Mouse (Mus musculus) forebrain, embryonic 10.5 days (tissue): ENCODE data around the gene Rbfox3. TPM values are rescaled to one million over a fixed set of nuclear protein-coding genes. Genes with fewer than 3 reads are reported as not detected.

Source experiments
- DNase-seq: peaks from one replicate; pipeline ENCODE4 v3.0.0-alpha.2; 2017; ENCODE audit warnings: low spot score; ENCODE audit errors: extremely low spot score
- H3K27ac ChIP-seq: fragments of 300-500 bp; sonication (generic); 2 replicates; pipeline ENCODE4 v1.5.1; 2016; ENCODE audit warnings: mild to moderate bottlenecking
- H3K27me3 ChIP-seq: fragments of 300-500 bp; sonication (generic); 2 replicates; pipeline ENCODE4 v1.6.1; 2016; ENCODE audit warnings: mild to moderate bottlenecking; ENCODE audit not compliant: poor library complexity, severe bottlenecking
- H3K36me3 ChIP-seq: fragments of 300-500 bp; sonication (generic); replicated peaks from 2 replicates; pipeline ENCODE4 v1.6.1; 2016; ENCODE audit warnings: mild to moderate bottlenecking, moderate library complexity
- H3K4me1 ChIP-seq: fragments of 300-500 bp; sonication (generic); 2 replicates; pipeline ENCODE4 v1.6.1; 2016
- H3K4me3 ChIP-seq: fragments of 300-500 bp; sonication (generic); 2 replicates; pipeline ENCODE4 v1.5.1; 2016; ENCODE audit warnings: mild to moderate bottlenecking, moderate library complexity
- H3K9me3 ChIP-seq: fragments of 300-500 bp; sonication (generic); 2 replicates; pipeline ENCODE4 v1.6.1; 2016; ENCODE audit warnings: mild to moderate bottlenecking, moderate library complexity
- WGBS: fragments of 180-500 bp; shearing (Covaris S2); methylation state at CpG from one replicate; pipeline ENCODE4 v1.1.7; 2016; 5-methylcytosine and 5-hydroxymethylcytosine counted together
- polyA plus RNA-seq: library from polyadenylated mRNA; unstranded; fragments of >200 nt; fragmentation: Nextera tagmentation; extraction: Ambion mirVana; gene quantifications from 2 replicates; pipeline ENCODE4 v1.2.1, GENCODE M21; 2016

Gene Rbfox3
- polyA plus RNA-seq, 1 experiment from 2014 or later, result 2.6 TPM

GRCm38 (mm10) chr11:118467441-118468035 is 443.9 kb downstream of the Rbfox3 start:
- 55% methylated on average over 11 of the region's 11 CpGs for WGBS
- H3K36me3 ChIP-seq, result no peaks in the 10 kb centered on the region
- H3K27ac ChIP-seq, result 0 out of 2 replicates have a peak overlapping the region, but pooled peaks have one; percentile 27
- DNase-seq, result no peak
- no peaks in the 10 kb centered on the region for H3K9me3 ChIP-seq
- H3K4me3 ChIP-seq, result no peak overlapping the region
- H3K4me1 ChIP-seq, result peaks cover 47% of the 10 kb centered on the region
- H3K27me3 ChIP-seq, result no peaks in the 10 kb centered on the region

GRCm38 (mm10) chr11:118460280-118460679 is 451.1 kb downstream of the Rbfox3 start:
- Histone ChIP-seq H3K27me3 (no peaks in the 10 kb centered on the region), H3K4me1 (peaks cover 25% of the 10 kb centered on the region), H3K27ac (no peak overlapping the region), H3K4me3 (no peak overlapping the region), H3K9me3 (0 out of 2 replicates have a peak, but pooled peaks cover 4% of the 10 kb centered on the region), H3K36me3 (no peaks in the 10 kb centered on the region)
- 59% methylated on average over 6 of the region's 6 CpGs for WGBS
- DNase-seq, result no peak

- Histone ChIP-seq H3K9me3 (0 out of 2 replicates have a peak, but pooled peaks cover 4% of the 10 kb centered on the region), H3K36me3 (no peaks in the 10 kb centered on the region), H3K4me1 (peaks cover 20% of the 10 kb centered on the region), H3K27ac (0 out of 2 replicates have a peak overlapping the region, but pooled peaks have one; percentile 26), H3K4me3 (no peak overlapping the region), H3K27me3 (no peaks in the 10 kb centered on the region)
- DNase-seq, result no peak
- 91% methylated on average over 4 of the region's 4 CpGs for WGBS
Measured at GRCm38 (mm10) chr11:118459536-118459935, 451.9 kb downstream of the Rbfox3 start.

GRCm38 (mm10) chr11:118459051-118459450 is 452.3 kb downstream of the Rbfox3 start:
- peaks cover 16% of the 10 kb centered on the region for H3K4me1 ChIP-seq
- 0 out of 2 replicates have a peak, but pooled peaks cover 4% of the 10 kb centered on the region for H3K9me3 ChIP-seq
- no peak overlapping the region for H3K4me3 ChIP-seq
- H3K36me3 ChIP-seq, result no peaks in the 10 kb centered on the region
- 65% methylated on average over 8 of the region's 8 CpGs for WGBS
- no peak for DNase-seq
- H3K27ac ChIP-seq, result 0 out of 2 replicates have a peak overlapping the region, but pooled peaks have one; percentile 26
- no peaks in the 10 kb centered on the region for H3K27me3 ChIP-seq

GRCm38 (mm10) chr11:118456937-118457336 is 454.5 kb downstream of the Rbfox3 start:
- Histone ChIP-seq H3K9me3 (0 out of 2 replicates have a peak, but pooled peaks cover 4% of the 10 kb centered on the region), H3K27me3 (no peaks in the 10 kb centered on the region)
- WGBS, result 82% methylated on average over 11 of the region's 11 CpGs

GRCm38 (mm10) chr11:118455788-118456187 is 455.6 kb downstream of the Rbfox3 start:
- WGBS, result 87% methylated on average over 6 of the region's 6 CpGs
- H3K4me1 ChIP-seq, result peaks cover 12% of the 10 kb centered on the region
- H3K36me3 ChIP-seq, result no peaks in the 10 kb centered on the region
- no peak overlapping the region for H3K27ac ChIP-seq
- DNase-seq, result no peak
- H3K9me3 ChIP-seq, result 0 out of 2 replicates have a peak, but pooled peaks cover 4% of the 10 kb centered on the region
- H3K4me3 ChIP-seq, result no peak overlapping the region
- no peaks in the 10 kb centered on the region for H3K27me3 ChIP-seq

More at GRCm38 (mm10) chr11:118456937-118457336, 454.5 kb downstream of the Rbfox3 start:
- Histone ChIP-seq H3K36me3 (no peaks in the 10 kb centered on the region), H3K4me3 (no peak overlapping the region), H3K27ac (no peak overlapping the region), H3K4me1 (peaks cover 12% of the 10 kb centered on the region)
- DNase-seq, result no peak

- no peak for DNase-seq
- H3K4me1 ChIP-seq, result peaks cover 5% of the 10 kb centered on the region
- no peaks in the 10 kb centered on the region for H3K27me3 ChIP-seq
- no peaks in the 10 kb centered on the region for H3K9me3 ChIP-seq
- H3K27ac ChIP-seq, result no peak overlapping the region
- no peak overlapping the region for H3K4me3 ChIP-seq
- 80% methylated on average over 11 of the region's 11 CpGs for WGBS
- H3K36me3 ChIP-seq, result no peaks in the 10 kb centered on the region
Measured at GRCm38 (mm10) chr11:118453886-118454671, 457.3 kb downstream of the Rbfox3 start.

- 64% methylated on average over 2 of the region's 2 CpGs for WGBS
- H3K27me3 ChIP-seq, result no peaks in the 10 kb centered on the region
- no peaks in the 10 kb centered on the region for H3K36me3 ChIP-seq
- H3K4me3 ChIP-seq, result no peak overlapping the region
- no peaks in the 10 kb centered on the region for H3K4me1 ChIP-seq
- 0 out of 2 replicates have a peak overlapping the region, but pooled peaks have one; percentile 11 for H3K27ac ChIP-seq
- DNase-seq, result no peak
- H3K9me3 ChIP-seq, result no peaks in the 10 kb centered on the region
Measured at GRCm38 (mm10) chr11:118452955-118453354, 458.4 kb downstream of the Rbfox3 start.

GRCm38 (mm10) chr11:118451211-118451610 is 460.2 kb downstream of the Rbfox3 start:
- no peak overlapping the region for H3K4me3 ChIP-seq
- no peak overlapping the region for H3K27ac ChIP-seq
- H3K9me3 ChIP-seq, result no peaks in the 10 kb centered on the region
- no peaks in the 10 kb centered on the region for H3K27me3 ChIP-seq
- WGBS, result 90% methylated on average over 6 of the region's 6 CpGs
- no peaks in the 10 kb centered on the region for H3K36me3 ChIP-seq
- no peak for DNase-seq
- H3K4me1 ChIP-seq, result no peaks in the 10 kb centered on the region

GRCm38 (mm10) chr11:118448385-118448784 is 463.0 kb downstream of the Rbfox3 start:
- H3K27ac ChIP-seq, result no peak overlapping the region
- H3K4me1 ChIP-seq, result peaks cover 3% of the 10 kb centered on the region; the same call in 1 of the 2 replicates
- peaks cover 12% of the 10 kb centered on the region for H3K27me3 ChIP-seq
- no peak overlapping the region for H3K4me3 ChIP-seq
- H3K36me3 ChIP-seq, result no peaks in the 10 kb centered on the region
- H3K9me3 ChIP-seq, result no peaks in the 10 kb centered on the region
- DNase-seq, result no peak
- 90% methylated on average over 8 of the region's 8 CpGs for WGBS

- H3K27ac ChIP-seq, result peak overlapping the region; percentile 11; the same call in 1 of the 2 replicates
- no peaks in the 10 kb centered on the region for H3K36me3 ChIP-seq
- H3K27me3 ChIP-seq, result peaks cover 12% of the 10 kb centered on the region
- 72% methylated on average over 4 of the region's 4 CpGs for WGBS
- H3K4me1 ChIP-seq, result peaks cover 3% of the 10 kb centered on the region; the same call in 1 of the 2 replicates
- no peaks in the 10 kb centered on the region for H3K9me3 ChIP-seq
- DNase-seq, result no peak
- H3K4me3 ChIP-seq, result no peak overlapping the region
Measured at GRCm38 (mm10) chr11:118447346-118447745, 464.1 kb downstream of the Rbfox3 start.

- 16% methylated on average over 3 of the region's 3 CpGs for WGBS
- Histone ChIP-seq H3K9me3 (no peaks in the 10 kb centered on the region), H3K36me3 (no peaks in the 10 kb centered on the region), H3K4me3 (no peak overlapping the region), H3K4me1 (peaks cover 3% of the 10 kb centered on the region; the same call in 1 of the 2 replicates), H3K27ac (no peak overlapping the region), H3K27me3 (peaks cover 12% of the 10 kb centered on the region)
- DNase-seq, result peak; percentile 77
Measured at GRCm38 (mm10) chr11:118445843-118446242, 465.6 kb downstream of the Rbfox3 start.
